Mouse (Mus musculus) thymus, adult 2 months (tissue): Measurements from ENCODE around the gene Gpc6. TPM values are rescaled to one million over a fixed set of nuclear protein-coding genes. Genes with fewer than 3 reads are reported as not detected.

Source experiments
- DNase-seq: peaks from one replicate; pipeline ENCODE4 v3.0.0; 2021
- H3K27ac ChIP-seq: fragments of 200-500 bp; 2 replicates; pipeline ENCODE4 v1.5.1; 2012; ENCODE audit warnings: low read length, control low read depth; ENCODE audit not compliant: control insufficient read depth, insufficient read depth
- H3K27me3 ChIP-seq: fragments of 200-500 bp; 2 replicates; pipeline ENCODE4 v1.6.1; 2012; ENCODE audit warnings: mild to moderate bottlenecking, low read length, moderate library complexity, mixed read lengths; ENCODE audit not compliant: control insufficient read depth, insufficient read depth
- H3K36me3 ChIP-seq: fragments of 200-500 bp; 2 replicates; pipeline ENCODE4 v1.6.1; 2012; ENCODE audit warnings: mild to moderate bottlenecking, low read length, moderate library complexity; ENCODE audit not compliant: control insufficient read depth, insufficient read depth
- H3K4me1 ChIP-seq: fragments of 200-500 bp; replicated peaks from 2 replicates; pipeline ENCODE4 v1.6.1; 2012; ENCODE audit warnings: low read length; ENCODE audit not compliant: control insufficient read depth, insufficient read depth
- H3K4me3 ChIP-seq: fragments of 200-500 bp; 2 replicates; pipeline ENCODE4 v1.5.1; 2012; ENCODE audit warnings: mild to moderate bottlenecking, low read length, control low read depth, moderate library complexity; ENCODE audit not compliant: control insufficient read depth, insufficient read depth
- CTCF ChIP-seq: fragments of 200-500 bp; IDR thresholded peaks from 2 replicates; pipeline ENCODE4 v1.5.1; 2012; ENCODE audit warnings: mild to moderate bottlenecking, control low read depth, low read length, moderate library complexity, borderline replicate concordance; ENCODE audit not compliant: control insufficient read depth, poor library complexity, insufficient read depth; ENCODE audit errors: extremely low read depth
- POLR2A ChIP-seq: fragments of 200-500 bp; IDR thresholded peaks from 2 replicates; pipeline ENCODE4 v1.6.1; 2012; ENCODE audit warnings: mild to moderate bottlenecking, low read length, control low read depth, moderate library complexity; ENCODE audit not compliant: control insufficient read depth, poor library complexity, insufficient read depth; ENCODE audit errors: extremely low read depth
- WGBS: fragments of 180-500 bp; shearing (Covaris S2); methylation state at CpG from one replicate; pipeline ENCODE4 v1.1.7; 2018; 5-methylcytosine and 5-hydroxymethylcytosine counted together
- polyA plus RNA-seq: library from polyadenylated mRNA; depleted of rRNA; stranded (reverse); fragments of >200 nt; gene quantifications from 2 replicates; pipeline ENCODE4 v1.2.3, GENCODE M21; 2012

Gpc6 gene
- polyA plus RNA-seq, 1 experiment: 1.5 TPM

GRCm38 (mm10) chr14:117391412-117391811 is 466.3 kb downstream of the Gpc6 start:
- DNase-seq: no peak
- Histone ChIP-seq H3K4me3 (no peak overlapping the region), H3K27ac (no peak overlapping the region), H3K36me3 (no peaks in the 10 kb centered on the region), H3K27me3 (no peaks in the 10 kb centered on the region), H3K4me1 (no peaks in the 10 kb centered on the region)
- 75% methylated on average over 4 of the region's 4 CpGs for WGBS
- no peak for TF ChIP-seq CTCF
- no peak for TF ChIP-seq POLR2A

GRCm38 (mm10) chr14:117397165-117397564 is 472.1 kb downstream of the Gpc6 start:
- no peaks in the 10 kb centered on the region for H3K4me1 ChIP-seq
- H3K27me3 ChIP-seq: no peaks in the 10 kb centered on the region
- WGBS: 86% methylated on average over 3 of the region's 3 CpGs
- no peak overlapping the region for H3K27ac ChIP-seq
- DNase-seq: no peak
- TF ChIP-seq POLR2A: no peak
- TF ChIP-seq CTCF: no peak
- no peak overlapping the region for H3K4me3 ChIP-seq
- H3K36me3 ChIP-seq: no peaks in the 10 kb centered on the region

GRCm38 (mm10) chr14:117407824-117408524 is 482.9 kb downstream of the Gpc6 start:
- TF ChIP-seq CTCF (no peak), POLR2A (no peak)
- 88% methylated on average over 9 of the region's 9 CpGs for WGBS

GRCm38 (mm10) chr14:117408525-117408835 is 483.4 kb downstream of the Gpc6 start:
- TF ChIP-seq POLR2A: no peak
- TF ChIP-seq CTCF: no peak
- Histone ChIP-seq H3K4me1 (no peaks in the 10 kb centered on the region), H3K4me3 (no peak overlapping the region), H3K36me3 (no peaks in the 10 kb centered on the region), H3K27ac (no peak overlapping the region), H3K27me3 (no peaks in the 10 kb centered on the region)
- no peak for DNase-seq
- WGBS: 93% methylated on average over 3 of the region's 3 CpGs

More at GRCm38 (mm10) chr14:117407824-117408524, 482.9 kb downstream of the Gpc6 start:
- DNase-seq: no peak
- Histone ChIP-seq H3K36me3 (no peaks in the 10 kb centered on the region), H3K4me3 (no peak overlapping the region), H3K27me3 (no peaks in the 10 kb centered on the region), H3K4me1 (no peaks in the 10 kb centered on the region), H3K27ac (no peak overlapping the region)

- H3K4me1 ChIP-seq: no peaks in the 10 kb centered on the region
- 93% methylated on average over 2 of the region's 2 CpGs for WGBS
- no peak for TF ChIP-seq CTCF
- no peak for DNase-seq
- H3K27me3 ChIP-seq: no peaks in the 10 kb centered on the region
- H3K27ac ChIP-seq: no peak overlapping the region
- H3K36me3 ChIP-seq: no peaks in the 10 kb centered on the region
- H3K4me3 ChIP-seq: no peak overlapping the region
These were observed 484.7 kb downstream of the Gpc6 start for GRCm38 (mm10) chr14:117409778-117410177.

GRCm38 (mm10) chr14:117410511-117410910 is 485.4 kb downstream of the Gpc6 start:
- Histone ChIP-seq H3K36me3 (no peaks in the 10 kb centered on the region), H3K4me3 (no peak overlapping the region), H3K27ac (no peak overlapping the region), H3K4me1 (no peaks in the 10 kb centered on the region), H3K27me3 (no peaks in the 10 kb centered on the region)
- TF ChIP-seq POLR2A (no peak), CTCF (no peak)
- DNase-seq: no peak
- WGBS: 96% methylated on average over 2 of the region's 2 CpGs

- Histone ChIP-seq H3K27ac (no peak overlapping the region), H3K4me3 (no peak overlapping the region), H3K36me3 (no peaks in the 10 kb centered on the region), H3K27me3 (no peaks in the 10 kb centered on the region), H3K4me1 (no peaks in the 10 kb centered on the region)
- no peak for DNase-seq
- TF ChIP-seq CTCF: no peak
- TF ChIP-seq POLR2A: no peak
These were observed 489.9 kb downstream of the Gpc6 start for GRCm38 (mm10) chr14:117415045-117415444.
